Mouse (Mus musculus) CH12.LX (cell line): Measurements from ENCODE around the gene Aspscr1.

Source experiments
- CTCF ChIP-seq, 2 experiments: IDR thresholded peaks in 1 of 2; conservative IDR thresholded peaks in 1 of 2; 2 replicates each; pipeline ENCODE4 v1.5.1; 2011 to 2012; ENCODE audit warnings: low read depth in 2 of 2, low read length in 2 of 2, improper control_type of control experiment in 1 of 2, inconsistent platforms in 1 of 2, mild to moderate bottlenecking in 1 of 2, moderate library complexity in 1 of 2
- EP300 ChIP-seq: IDR thresholded peaks from 2 replicates; pipeline ENCODE4 v1.6.1; 2011; ENCODE audit warnings: low read length, improper control_type of control experiment
- POLR2A ChIP-seq: IDR thresholded peaks from 2 replicates; pipeline ENCODE4 v1.6.1; 2011; ENCODE audit warnings: low read depth, mild to moderate bottlenecking, improper control_type of control experiment, low read length
- TCF12 ChIP-seq: IDR thresholded peaks from 2 replicates; pipeline ENCODE4 v1.6.1; 2014; ENCODE audit warnings: low read depth, mild to moderate bottlenecking, inconsistent platforms, low read length, improper control_type of control experiment

GRCm38 (mm10) chr11:120684660-120685059 is 11.9 kb downstream of the Aspscr1 start:
- TF ChIP-seq EP300 (no peak), POLR2A (no peak), CTCF (conservative IDR thresholded peaks at IDR 0.05 in 1 of 2, IDR thresholded peaks at IDR 0.05 in 1 of 2; ENCODE audit: low read depth in 2 of 2, low read length in 2 of 2) (no peak), TCF12 (no peak)
